In the genomic region with DNA sequence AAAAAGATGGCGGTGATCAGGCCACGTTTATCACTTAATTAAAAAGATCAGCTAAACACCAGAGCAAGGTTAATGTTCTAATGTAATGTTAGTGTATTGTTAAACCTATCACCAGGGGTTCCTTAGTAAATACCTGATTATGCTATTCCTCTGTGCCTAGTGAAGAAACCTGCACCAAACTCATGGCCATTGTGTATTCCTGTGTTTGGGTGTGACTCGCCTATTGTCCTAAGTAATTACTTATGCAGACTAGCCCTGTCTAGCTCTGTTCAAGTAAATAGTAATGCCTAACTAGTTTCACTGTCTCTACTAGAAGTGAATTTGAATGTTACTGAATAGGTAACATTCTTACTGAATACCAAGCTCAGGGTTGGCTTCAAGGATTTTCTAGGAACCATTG, we compare ENCODE assay signal across 22 mouse cellular contexts.
A peak's percentile ranks its signal among the peaks of the same experiment; 100 is the strongest.
DNase-seq lines count a peak whose midpoint lies in the region; TF ChIP-seq lines count a peak whose summit lies in the region.
"Had no signal": no experiment of that assay in that cellular context is flagged by ENCODE, and none has a peak within 500 bp of the region (broad histone marks: within the 10 kb centered on the region; RNA-seq: fewer than 3 reads in every experiment).

No protein-coding gene starts in this region.

- DNase-seq in ES-CJ7 (ENCODE audit: low read depth, low spot score) (peak; percentile 51), ES-E14 (ENCODE audit: low read depth, low spot score) (peak; percentile 3), R1 (ENCODE audit: low read depth, low spot score) (peak; percentile 88), ZHBTc4 (ENCODE audit: low read depth, low spot score) (peak; percentile 75)
- no peak for DNase-seq in heart, adult 8-10 months (ENCODE audit: low spot score)
- no peak for DNase-seq in urinary bladder, postnatal 4 days (ENCODE audit: low spot score in 2 of 2)
- DNase-seq in adrenal gland, adult 2 months = no peak
- no peak for DNase-seq in heart, postnatal 10 days
- DNase-seq: adrenal gland, adult 8-10 months; adrenal gland, postnatal 10 days; adrenal gland, postnatal 14 days; adrenal gland, postnatal 25 days; adrenal gland, postnatal 36 days; B cell, adult 2 months; cerebellum, adult 11 months; cerebellum, adult 11-12 months; cerebellum, adult 18-20 months; cerebellum, adult 2 months; cerebellum, adult 8-10 months; cerebellum, adult 9-10 months; cerebellum, adult 9-11 months had no signal

- H3K4me1 ChIP-seq in ES-E14 (ENCODE audit: control insufficient read depth in 2 of 2, insufficient read depth in 2 of 2, low read length in 2 of 2, poor library complexity in 1 of 2) = no peaks in the 10 kb centered on the region; a peak in 1 of 4 replicates

- intact Hi-C loops in heart, postnatal 10 days (cut with DNase I) = no loop called here

- no peaks in the 10 kb centered on the region for H3K36me3 ChIP-seq in ES-E14 (ENCODE audit: control insufficient read depth, insufficient read depth, low read length, poor library complexity, severe bottlenecking)
- H3K36me3 ChIP-seq: G1E had no signal

- no peaks in the 10 kb centered on the region for H3K9me3 ChIP-seq in ES-E14 (ENCODE audit: control insufficient read depth, insufficient read depth, low read depth, low read length)
- H3K9me3 ChIP-seq: G1E had no signal

- H3K4me3 ChIP-seq in ES-E14 (ENCODE audit: insufficient read depth in 1 of 2, low read depth in 1 of 2, low read length in 2 of 2, poor library complexity in 1 of 2, severe bottlenecking in 1 of 2) = no peak overlapping the region

- no peak overlapping the region for H3K9ac ChIP-seq in ES-E14 (ENCODE audit: insufficient read depth, low read depth, low read length, poor library complexity, severe bottlenecking)

- in situ Hi-C loops in ES-E14 (cut with MboI; ENCODE audit: low sequenced_read_pairs in 2 of 2, unreplicated experiment in 2 of 2) = no loop called here

- H3K27ac ChIP-seq in ES-E14 (ENCODE audit: insufficient read depth, low read depth, low read length, poor library complexity, severe bottlenecking) = no peak overlapping the region

TF ChIP-seq in ES-E14, 5 proteins besides CTCF, POLR2A, EP300 and RAD21:
- TF ChIP-seq HCFC1 (IDR thresholded peaks at IDR 0.05; ENCODE audit: borderline replicate concordance, insufficient read depth, low read length) = no peak
- no peak for TF ChIP-seq CHD2 (IDR thresholded peaks at IDR 0.05; ENCODE audit: low read depth, low read length)

Comparison
In these comparisons a context has a peak if more than half of its experiments do, and no peak if none do; other contexts are left out.
1. DNase-seq: peak in ES-CJ7 (single experiment), ES-E14 (single experiment), R1 (single experiment) and ZHBTc4 (single experiment); none in heart, adult 8-10 months (single experiment), urinary bladder, postnatal 4 days (0 of 2), adrenal gland, adult 2 months (single experiment) and heart, postnatal 10 days (0 of 2).